Mouse (Mus musculus) cortical plate, adult 2 months (tissue): ENCODE measurements around the gene B4galnt3.

ENCODE experiments used
- CTCF ChIP-seq: fragments of 200-500 bp; IDR thresholded peaks from 2 replicates; pipeline ENCODE4 v1.5.1; 2011; ENCODE audit warnings: mild to moderate bottlenecking, control low read depth, low read length; ENCODE audit not compliant: insufficient read depth; ENCODE audit errors: extremely low read depth
- POLR2A ChIP-seq: fragments of 200-500 bp; IDR thresholded peaks from 2 replicates; pipeline ENCODE4 v1.6.1; 2011; ENCODE audit warnings: mild to moderate bottlenecking, low read length, control low read depth; ENCODE audit not compliant: insufficient read depth; ENCODE audit errors: extremely low read depth

- TF ChIP-seq CTCF (no peak), POLR2A (no peak)
Measured at GRCm38 (mm10) chr6:120254640-120255039, 39.7 kb downstream of the B4galnt3 start.
